Mouse (Mus musculus) spleen, postnatal 0 days (tissue): Measurements from ENCODE around the gene Sstr4. TPM values are rescaled to one million over a fixed set of nuclear protein-coding genes. Genes with fewer than 3 reads are reported as not detected.

Source experiments
- polyA plus RNA-seq: library from polyadenylated mRNA; unstranded; fragments of >200 nt; fragmentation: Nextera tagmentation; extraction: Ambion mirVana; gene quantifications from 2 replicates; pipeline ENCODE4 v1.2.1, GENCODE M21; 2015

Sstr4 gene
- polyA plus RNA-seq = 0.35 and 0.36 TPM in 2 replicates

GRCm38 (mm10) chr2:148395131-148396051 lies at the start of gene Sstr4:
Gene Sstr4 (plus strand): TSS chr2:148395344.

GRCm38 (mm10) chr2:148407870-148408760 lies 13.0 kb downstream of the Sstr4 start, which contains the start of gene Thbd:
Gene Thbd (minus strand): TSS chr2:148408188.

DNA sequence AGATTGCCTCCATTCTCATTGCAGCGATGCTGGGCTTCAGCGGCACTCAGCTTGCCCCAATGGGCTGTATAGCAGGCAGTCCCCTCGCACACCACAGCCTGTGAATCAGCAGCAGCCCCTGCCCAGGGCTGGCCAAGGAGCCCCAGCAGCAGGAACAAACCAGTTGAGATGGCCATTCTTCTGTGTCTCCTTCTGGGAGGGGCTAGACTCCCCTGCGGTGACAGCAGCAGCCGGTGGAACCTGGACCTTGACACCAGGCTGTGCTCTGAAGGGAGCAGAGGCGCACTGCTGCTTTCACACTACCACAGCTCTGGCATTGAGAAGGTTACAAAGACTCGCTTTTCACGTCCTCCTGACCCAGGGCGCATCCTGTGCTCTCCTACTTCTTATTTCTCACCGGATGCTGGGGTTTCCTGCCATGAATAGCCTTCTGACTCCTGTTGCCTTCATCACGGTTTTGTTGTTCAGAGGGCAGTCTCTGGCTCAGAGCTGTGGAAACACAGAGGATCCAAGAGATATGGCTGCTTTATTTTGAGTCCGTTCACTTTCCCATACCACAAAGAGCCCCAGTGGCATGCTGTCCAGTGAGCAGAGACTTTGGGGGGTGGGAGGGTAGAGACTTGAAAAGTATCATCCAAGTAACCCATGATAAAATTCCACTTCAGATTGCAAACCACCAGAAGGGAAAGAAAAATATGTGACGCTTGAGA lies 48.3 kb downstream of the Sstr4 start, which contains the start of gene Cd93:
Gene Cd93, minus strand, starts transcription at position 315 of the 710 bp plus-strand sequence.

Other genes with a start within 250 kb of the Sstr4 start
- gene Thbd, start 12.8 kb downstream of the Sstr4 start, polyA plus RNA-seq = 8.3 and 11.1 TPM in 2 replicates
- 7.8 and 9.7 TPM in 2 replicates for gene Cd93, start 48.2 kb downstream of the Sstr4 start, polyA plus RNA-seq